Comparison of ENCODE assay signal across 8 mouse cellular contexts in genomic region chr3:63975955-63976908, GRCm38 (mm10). TPM values are rescaled to one million over a fixed set of nuclear protein-coding genes. Genes with fewer than 3 reads are reported as not detected.
A peak's percentile ranks its signal among the peaks of the same experiment; 100 is the strongest.
DNase-seq lines count a peak whose midpoint lies in the region; ATAC-seq and TF ChIP-seq lines count a peak whose summit lies in the region.

Gene Gmps, plus strand, starts transcription at chr3:63976106.

- no peak for TF ChIP-seq EP300 in CH12.LX (IDR thresholded peaks at IDR 0.05; ENCODE audit: low read length)
- no peak for TF ChIP-seq EP300 in liver, postnatal 0 days (IDR thresholded peaks at IDR 0.05; ENCODE audit: low read depth)

- TF ChIP-seq POLR2A in CH12.LX (IDR thresholded peaks at IDR 0.05; ENCODE audit: low read depth, low read length): peak; percentile 97

- in situ Hi-C loops in CH12.LX (cut with MboI; ENCODE audit: low pct_ligation_motif_present, low pct_unique_long_range_greater_than_20kb, low sequenced_read_pairs): no loop called here

- no peak for TF ChIP-seq RAD21 in CH12.LX (IDR thresholded peaks at IDR 0.05; ENCODE audit: low read depth, low read length)

- H3K36me3 ChIP-seq in CH12.LX (replicated peaks in 1 of 2; ENCODE audit: control insufficient read depth in 1 of 2, insufficient read depth in 1 of 2, low read length in 1 of 2): peaks cover 7 to 23% of the 10 kb centered on the region in 2 experiments
- peaks cover 11% of the 10 kb centered on the region for H3K36me3 ChIP-seq in forebrain, embryonic 12.5 days (replicated peaks)
- H3K36me3 ChIP-seq in liver, postnatal 0 days (replicated peaks; ENCODE audit: insufficient read depth, low read length): peaks cover 3% of the 10 kb centered on the region; the same call in 1 of the 2 replicates
- H3K36me3 ChIP-seq in neural tube, embryonic 14.5 days (ENCODE audit: control insufficient read depth, insufficient read depth, low read length): no peaks in the 10 kb centered on the region; the same call in 1 of the 2 replicates

- ATAC-seq in forebrain, embryonic 12.5 days (ENCODE audit: low FRiP score): peak; percentile 99
- ATAC-seq in liver, postnatal 0 days: peak; percentile 99
- peak; percentile 99 for ATAC-seq in neural tube, embryonic 14.5 days (ENCODE audit: low read depth)

- H3K27me3 ChIP-seq in CH12.LX (replicated peaks): no peaks in the 10 kb centered on the region
- H3K27me3 ChIP-seq in forebrain, embryonic 12.5 days: no peaks in the 10 kb centered on the region; the same call in 1 of the 2 replicates
- no peaks in the 10 kb centered on the region for H3K27me3 ChIP-seq in liver, postnatal 0 days (ENCODE audit: insufficient read depth, low read length)
- no peaks in the 10 kb centered on the region for H3K27me3 ChIP-seq in neural tube, embryonic 14.5 days (ENCODE audit: control insufficient read depth, insufficient read depth, low read length)

- peak; percentile 93 for DNase-seq in CH12.LX (ENCODE audit: extremely low read depth)
- peak; percentile 95 for DNase-seq in c-Kit-positive CD71-positive TER-119-negative erythroid progenitor cells, embryonic 14.5 days (ENCODE audit: low read depth)
- peak; percentile 93 to 96 for DNase-seq in heart, postnatal 10 days
- peak; percentile 86 for DNase-seq in large intestine, adult 2 months (ENCODE audit: low read depth, low spot score)
- peak; percentile 95 for DNase-seq in liver, postnatal 0 days
- peak; percentile 97 for DNase-seq in testis, postnatal 10 days (ENCODE audit: low spot score)

- peak within 1 kb of the TSS; percentile 73 for H3K27ac ChIP-seq in CH12.LX (ENCODE audit: insufficient read depth, low read depth)
- peak within 1 kb of the TSS; percentile 85 for H3K27ac ChIP-seq in forebrain, embryonic 12.5 days
- H3K27ac ChIP-seq in liver, postnatal 0 days (ENCODE audit: low read depth): peak within 1 kb of the TSS; percentile 94
- peak within 1 kb of the TSS; percentile 82 for H3K27ac ChIP-seq in neural tube, embryonic 14.5 days (ENCODE audit: low read depth, low read length)

- H3K4me2 ChIP-seq in CH12.LX (ENCODE audit: insufficient read depth, low read depth, poor library complexity, severe bottlenecking): peak within 1 kb of the TSS; percentile 76
- peak within 1 kb of the TSS; percentile 76 for H3K4me2 ChIP-seq in forebrain, embryonic 12.5 days
- peak within 1 kb of the TSS; percentile 79 for H3K4me2 ChIP-seq in liver, postnatal 0 days (ENCODE audit: low read depth, low read length)
- H3K4me2 ChIP-seq in neural tube, embryonic 14.5 days (ENCODE audit: low read depth, low read length): peak within 1 kb of the TSS; percentile 88

- intact Hi-C loops in heart, postnatal 10 days (cut with DNase I): loop anchor here (10.0 kb wide), 1 partner anchor 809 kb away; no protein-coding TSS in a partner anchor

- under 1% methylated on average over 67 of the region's 67 CpGs for whole genome bisulfite sequencing in forebrain, embryonic 12.5 days
- under 1% methylated on average over 67 of the region's 67 CpGs for WGBS in large intestine, adult 2 months
- under 1% methylated on average over 67 of the region's 67 CpGs for WGBS in liver, postnatal 0 days (ENCODE audit: insufficient replicate concordance)
- under 1% methylated on average over 67 of the region's 67 CpGs for WGBS in neural tube, embryonic 14.5 days

- no peak for TF ChIP-seq CTCF in CH12.LX (conservative IDR thresholded peaks at IDR 0.05 in 1 of 2, IDR thresholded peaks at IDR 0.05 in 1 of 2; ENCODE audit: low read depth in 2 of 2, low read length in 2 of 2)
- no peak for TF ChIP-seq CTCF in liver, postnatal 0 days (IDR thresholded peaks at IDR 0.05; ENCODE audit: low read depth)

- H3K4me3 ChIP-seq in CH12.LX (replicated peaks in 1 of 3; ENCODE audit: low read depth in 2 of 3, low read length in 2 of 3, poor library complexity in 1 of 3): peak within 1 kb of the TSS; percentile 91
- peak within 1 kb of the TSS; percentile 89 for H3K4me3 ChIP-seq in forebrain, embryonic 12.5 days (replicated peaks)
- peak within 1 kb of the TSS; percentile 80 for H3K4me3 ChIP-seq in liver, postnatal 0 days (ENCODE audit: low read depth, low read length)
- peak within 1 kb of the TSS; percentile 97 for H3K4me3 ChIP-seq in neural tube, embryonic 14.5 days (ENCODE audit: low read depth, low read length)

- H3K9me3 ChIP-seq in CH12.LX (replicated peaks; ENCODE audit: low read length): no peaks in the 10 kb centered on the region
- no peaks in the 10 kb centered on the region for H3K9me3 ChIP-seq in forebrain, embryonic 12.5 days
- H3K9me3 ChIP-seq in liver, postnatal 0 days (ENCODE audit: low read length): no peaks in the 10 kb centered on the region
- no peaks in the 10 kb centered on the region for H3K9me3 ChIP-seq in neural tube, embryonic 14.5 days (ENCODE audit: control insufficient read depth, low read length)

- peak within 1 kb of the TSS; percentile 81 for H3K9ac ChIP-seq in CH12.LX (ENCODE audit: insufficient read depth, low read depth)
- H3K9ac ChIP-seq in forebrain, embryonic 12.5 days: peak within 1 kb of the TSS; percentile 90
- peak within 1 kb of the TSS; percentile 94 for H3K9ac ChIP-seq in liver, postnatal 0 days (replicated peaks)
- peak within 1 kb of the TSS; percentile 95 for H3K9ac ChIP-seq in neural tube, embryonic 14.5 days (replicated peaks; ENCODE audit: low read depth, low read length)

- dilution Hi-C loops in CH12.LX (cut with MboI; ENCODE audit: extremely low pct_ligation_motif_present, extremely low pct_unique_long_range_greater_than_20kb, low sequenced_read_pairs): no loop called here

- H3K4me1 ChIP-seq in CH12.LX (ENCODE audit: control insufficient read depth in 1 of 2, insufficient read depth in 2 of 2): peaks cover 2 to 17% of the 10 kb centered on the region in 2 experiments; a peak in 2 of 4 replicates
- H3K4me1 ChIP-seq in forebrain, embryonic 12.5 days: peaks cover 14% of the 10 kb centered on the region
- H3K4me1 ChIP-seq in liver, postnatal 0 days (ENCODE audit: insufficient read depth): peaks cover 13% of the 10 kb centered on the region
- peaks cover 10% of the 10 kb centered on the region; the same call in 1 of the 2 replicates for H3K4me1 ChIP-seq in neural tube, embryonic 14.5 days (ENCODE audit: control insufficient read depth, insufficient read depth, low read length)

- H3K79me2 ChIP-seq in CH12.LX (replicated peaks; ENCODE audit: control insufficient read depth, extremely low read depth, insufficient read depth, poor library complexity, severe bottlenecking): peaks cover 46% of the 10 kb centered on the region

TF ChIP-seq in CH12.LX, 34 proteins besides CTCF, POLR2A, EP300 and RAD21 (continues in another document):
- TF ChIP-seq MAFK (IDR thresholded peaks at IDR 0.05; ENCODE audit: insufficient replicate concordance, low read length) (no peak), CHD1 (IDR thresholded peaks at IDR 0.05; ENCODE audit: low read depth, low read length) (0 out of 2 replicates have a peak, but pooled peaks have one; percentile 36), ZMIZ1 (IDR thresholded peaks at IDR 0.05; ENCODE audit: low read depth, low read length) (peak; percentile 76), TCF12 (IDR thresholded peaks at IDR 0.05; ENCODE audit: low read depth, low read length) (peak; percentile 79), USF1 (IDR thresholded peaks at IDR 0.05; ENCODE audit: low read depth, low read length) (no peak), SIN3A (IDR thresholded peaks at IDR 0.05; ENCODE audit: low read length) (peak; percentile 14; the same call in 1 of the 2 replicates), ELF1 (IDR thresholded peaks at IDR 0.05; ENCODE audit: low read depth, low read length) (peak; percentile 80), ZKSCAN1 (IDR thresholded peaks at IDR 0.05; ENCODE audit: borderline replicate concordance, low read depth, low read length) (no peak), JUND (conservative IDR thresholded peaks at IDR 0.05; ENCODE audit: low read depth, low read length) (0 out of 2 replicates have a peak, but pooled peaks have one; percentile 22), IRF4 (IDR thresholded peaks at IDR 0.05; ENCODE audit: low read depth, low read length) (no peak), KAT2A (IDR thresholded peaks at IDR 0.05; ENCODE audit: insufficient replicate concordance, low read length) (0 out of 2 replicates have a peak, but pooled peaks have one; percentile 34), ZNF384 (IDR thresholded peaks at IDR 0.05; ENCODE audit: low read depth, low read length) (no peak), ZC3H11A (IDR thresholded peaks at IDR 0.05; ENCODE audit: low read depth, low read length) (no peak), NRF1 (IDR thresholded peaks at IDR 0.05; ENCODE audit: low read depth, low read length) (peak; percentile 78), GABPA (IDR thresholded peaks at IDR 0.05; ENCODE audit: insufficient replicate concordance, low read depth, low read length) (no peak), HCFC1 (IDR thresholded peaks at IDR 0.05; ENCODE audit: low read depth, low read length) (peak; percentile 71), MXI1 (IDR thresholded peaks at IDR 0.05; ENCODE audit: low read depth, low read length) (peak; percentile 81), PAX5 (IDR thresholded peaks at IDR 0.05; ENCODE audit: low read length) (no peak), MAX (IDR thresholded peaks at IDR 0.05; ENCODE audit: low read length) (peak; percentile 62), MEF2A (IDR thresholded peaks at IDR 0.05; ENCODE audit: borderline replicate concordance, low read depth, low read length) (0 out of 2 replicates have a peak, but pooled peaks have one; percentile 14), ETS1 (conservative IDR thresholded peaks at IDR 0.05; ENCODE audit: low read depth, low read length) (no peak), UBTF (IDR thresholded peaks at IDR 0.05; ENCODE audit: low read depth, low read length) (peak; percentile 78; the same call in 1 of the 2 replicates), CHD2 (IDR thresholded peaks at IDR 0.05; ENCODE audit: low read length) (no peak), BHLHE40 (IDR thresholded peaks at IDR 0.05; ENCODE audit: low read depth, low read length) (no peak), POLR2AphosphoS2 (IDR thresholded peaks at IDR 0.05; ENCODE audit: low read depth, low read length) (0 out of 2 replicates have a peak, but pooled peaks have one; percentile 34), NELFE (IDR thresholded peaks at IDR 0.05; ENCODE audit: low read depth, low read length) (peak; percentile 93), RCOR1 (conservative IDR thresholded peaks at IDR 0.05; ENCODE audit: low read depth, low read length) (0 out of 2 replicates have a peak, but pooled peaks have one; percentile 33)

RNA-seq across cellular contexts. Expression of gene Gmps, which starts in this region (rescaled TPM):
- total RNA-seq in CH12.LX (2012; rRNA removed) (22.4 and 29.2 TPM in 2 replicates), CH12.LX (2014; rRNA removed) (46.2 and 53.9 TPM in 2 replicates)
- 38.3 and 38.6 TPM in 2 replicates for polyA plus RNA-seq in CH12.LX (2012; ENCODE audit: insufficient read length, low read depth)
- 63.4 and 68.1 TPM in 2 replicates for polyA plus RNA-seq in forebrain, embryonic 12.5 days (2016; fragmentation: Nextera tagmentation; extraction: Ambion mirVana)
- total RNA-seq in heart, postnatal 10 days (2021): 10 to 100 TPM; 27.5 to 30.1 TPM
- polyA plus RNA-seq in large intestine, adult 2 months (2012; rRNA removed): 2.7 and 3.0 TPM in 2 replicates
- 13.4 and 14.1 TPM in 2 replicates for polyA plus RNA-seq in liver, postnatal 0 days (2015; fragmentation: Nextera tagmentation; extraction: Ambion mirVana)
- polyA plus RNA-seq in neural tube, embryonic 14.5 days (2014; fragmentation: Nextera tagmentation; extraction: Ambion mirVana): 49.9 and 54.6 TPM in 2 replicates

Comparison
In these comparisons a context has a peak if more than half of its experiments do, and no peak if none do; other contexts are left out.
1. Peak in every context shown above with its lines: DNase-seq, ATAC-seq, H3K4me3 ChIP-seq and H3K27ac ChIP-seq.